Mouse (Mus musculus): Measurements from ENCODE around the gene Stk31. TPM values are rescaled to one million over a fixed set of nuclear protein-coding genes. Genes with fewer than 3 reads are reported as not detected.

The Stk31 gene
- total RNA-seq (2021), result 1 to 10 TPM; 1.5 to 1.7 TPM
- long read RNA-seq, experiment 1, result 0 reads
- long read RNA-seq, experiment 2, partial matches to known transcripts, result 0 of 1 reads
- long read RNA-seq, experiment 2, other reads (novel, unspliced or antisense), result 1 of 1 reads

DNA sequence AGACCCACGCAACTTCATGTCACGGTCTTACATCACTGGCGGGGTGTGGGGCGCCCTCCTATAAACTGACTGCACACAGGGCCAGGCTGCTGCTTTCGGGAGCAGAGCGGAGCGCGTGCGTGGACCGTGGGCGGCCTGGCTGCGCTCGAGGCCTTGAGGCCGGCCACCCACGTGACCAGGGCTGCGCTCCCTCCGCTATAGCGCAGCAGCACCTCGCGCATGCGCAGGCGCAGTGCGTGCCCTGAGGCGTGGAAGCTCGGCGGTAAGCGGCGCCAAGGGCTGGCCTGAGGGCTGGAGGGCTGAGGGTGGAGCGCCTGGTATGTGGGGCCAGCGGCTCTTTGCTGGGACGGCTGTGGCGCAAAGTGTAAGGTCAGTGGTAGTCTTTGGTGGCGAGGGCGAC, at the start of gene Stk31:
Gene Stk31 (plus strand): TSS at position 289 of the 400 bp plus-strand sequence.
- DNase-seq (ENCODE audit: extremely low spot score in 1 of 2, low spot score in 2 of 2), result peak; percentile 25
- no peak within 1 kb of the TSS for H3K4me3 ChIP-seq
- no peak within 1 kb of the TSS for H3K27ac ChIP-seq
- intact Hi-C loops (cut with DNase I), result loop anchor here (5.0 kb wide), 1 partner anchor 338 kb away; no protein-coding TSS in a partner anchor
- TF ChIP-seq CTCF (IDR thresholded peaks at IDR 0.05), result no peak

DNA sequence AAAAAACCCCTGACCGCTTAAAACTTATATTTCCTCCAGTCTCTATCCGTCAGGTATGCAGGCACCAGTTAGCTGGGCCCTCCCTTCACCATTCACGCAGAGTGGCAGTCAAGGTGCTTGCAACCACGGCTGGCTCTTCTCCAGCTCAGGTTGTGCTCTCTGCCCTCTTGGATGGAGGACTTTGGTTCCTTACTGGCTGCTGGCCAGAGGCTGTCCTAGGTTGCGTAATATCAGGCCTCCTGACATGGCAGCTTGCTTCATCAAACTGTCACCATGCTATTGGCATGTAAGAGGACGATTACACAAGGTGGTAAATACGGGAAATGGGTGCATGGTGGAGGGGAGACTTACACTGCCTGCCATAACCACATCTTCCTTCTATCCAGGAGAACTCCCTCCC, 45.6 kb upstream of the Stk31 start:
- intact Hi-C loops (cut with DNase I), result no loop called here
- no peak for TF ChIP-seq CTCF (IDR thresholded peaks at IDR 0.05)
- Histone ChIP-seq H3K4me3 (no peak overlapping the region), H3K27ac (no peak overlapping the region)
- DNase-seq (ENCODE audit: extremely low spot score in 1 of 2, low spot score in 2 of 2), result no peak

DNA sequence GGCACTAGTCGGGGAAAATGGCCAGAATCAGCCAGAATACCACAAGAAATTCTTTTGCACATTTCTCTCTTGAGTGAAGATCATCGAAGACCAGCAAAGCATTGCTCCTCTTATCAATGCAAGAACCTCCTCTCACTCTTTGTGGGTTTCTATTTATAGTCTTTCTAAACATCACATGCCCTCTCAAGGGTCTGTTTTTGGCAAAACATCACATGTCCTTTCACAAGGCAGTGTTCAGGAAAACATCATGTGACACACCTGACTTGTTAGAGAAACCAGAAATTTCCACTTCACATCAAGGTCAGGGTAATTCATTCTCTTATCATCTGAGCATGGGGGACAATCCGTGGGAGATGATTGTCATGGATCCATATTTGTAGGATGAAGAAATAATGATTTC, 40.8 kb upstream of the Stk31 start:
- no peak for TF ChIP-seq CTCF (IDR thresholded peaks at IDR 0.05)
- intact Hi-C loops (cut with DNase I), result no loop called here
- Histone ChIP-seq H3K4me3 (no peak overlapping the region), H3K27ac (no peak overlapping the region)
- DNase-seq (ENCODE audit: extremely low spot score in 1 of 2, low spot score in 2 of 2), result no peak

DNA sequence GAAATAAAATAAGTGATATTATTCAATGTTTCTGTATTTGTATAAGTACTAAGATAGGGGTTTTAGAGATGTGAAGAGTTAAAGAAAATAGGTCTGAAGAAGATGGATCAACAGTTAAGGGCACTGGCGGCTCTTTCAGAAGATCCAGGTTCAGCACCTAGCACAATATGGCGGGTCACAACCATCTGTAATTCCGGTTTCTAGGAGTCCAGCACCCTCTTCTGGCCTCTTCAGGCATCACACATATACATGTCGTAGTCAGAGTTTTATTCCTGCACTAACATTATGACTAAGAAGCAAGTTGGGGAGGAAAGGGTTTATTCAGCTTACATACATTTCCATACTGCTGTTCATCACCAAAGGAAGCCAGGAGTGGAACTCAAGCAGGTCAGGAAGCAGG, 40.2 kb upstream of the Stk31 start:
- H3K27ac ChIP-seq, result no peak overlapping the region
- intact Hi-C loops (cut with DNase I), result no loop called here
- TF ChIP-seq CTCF (IDR thresholded peaks at IDR 0.05), result no peak; the same call in 1 of the 2 replicates

DNA sequence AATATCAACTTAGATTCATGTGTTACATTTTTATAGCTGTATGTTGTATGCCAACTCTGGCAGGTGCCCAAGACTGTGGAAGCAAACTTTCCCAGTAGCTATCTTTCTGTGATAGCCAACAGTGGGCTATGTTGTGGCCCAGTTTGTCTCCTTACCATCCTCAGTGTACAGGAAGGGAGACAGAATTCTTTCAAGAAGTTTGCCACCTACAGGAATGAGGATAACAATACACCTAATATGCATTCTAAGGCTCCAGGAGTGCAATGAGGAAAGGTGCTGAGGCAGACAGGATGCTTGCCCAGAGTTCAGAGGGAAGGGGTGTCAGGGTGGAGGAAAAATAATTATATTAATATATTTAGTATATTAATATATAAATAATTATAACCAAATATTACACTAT, 35.0 kb upstream of the Stk31 start:
- Histone ChIP-seq H3K27ac (no peak overlapping the region), H3K4me3 (no peak overlapping the region)
- intact Hi-C loops (cut with DNase I), result no loop called here
- TF ChIP-seq CTCF (IDR thresholded peaks at IDR 0.05), result peak; percentile 36
- DNase-seq (ENCODE audit: extremely low spot score in 1 of 2, low spot score in 2 of 2), result no peak

More for the DNA sequence above, 40.2 kb upstream of the Stk31 start:
- H3K4me3 ChIP-seq, result no peak overlapping the region
- DNase-seq (ENCODE audit: extremely low spot score in 1 of 2, low spot score in 2 of 2), result no peak

DNA sequence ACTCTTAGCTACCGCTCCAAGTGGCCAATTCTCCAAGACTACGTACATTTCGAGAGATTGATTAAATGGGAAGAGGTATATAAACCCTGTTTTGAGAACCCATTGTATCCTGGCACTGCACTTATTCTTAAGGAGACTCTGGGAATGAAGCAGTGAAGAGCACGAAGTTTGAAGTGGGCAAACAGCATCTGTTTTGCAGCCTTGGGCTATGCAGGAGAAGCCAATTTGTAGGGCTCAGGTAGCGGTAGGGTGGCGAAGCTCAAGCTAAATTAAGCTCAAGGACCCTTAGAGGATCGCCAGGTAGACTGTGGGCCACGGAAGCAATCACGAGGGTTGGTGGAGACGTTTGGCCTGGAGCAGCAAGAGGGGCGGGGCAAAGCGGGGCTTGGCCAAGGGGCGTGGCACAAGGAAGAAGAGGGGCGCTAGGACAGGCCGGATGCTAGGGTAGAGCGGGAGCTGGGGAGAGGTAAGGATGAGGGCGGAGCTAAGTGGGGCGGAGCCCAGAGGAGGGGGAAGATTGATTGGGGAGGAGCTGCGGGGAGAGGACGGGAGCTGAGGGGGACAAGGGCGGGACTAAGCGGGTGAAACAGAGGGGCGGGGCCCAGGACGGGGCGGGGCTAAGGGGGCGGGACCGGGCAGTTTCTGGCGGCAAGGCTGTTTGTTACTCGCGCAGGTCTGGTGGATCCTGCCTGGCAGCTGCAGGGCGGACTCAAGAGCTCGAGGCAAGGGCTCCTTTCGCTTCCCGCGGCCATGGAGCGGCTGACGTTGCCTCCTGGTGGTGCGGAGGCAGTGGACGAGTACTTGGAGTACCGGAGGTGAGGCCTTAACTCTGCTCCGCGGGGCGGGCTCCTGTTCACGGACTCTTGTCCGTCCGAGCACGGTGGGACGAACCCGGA, 28.0 kb upstream of the Stk31 start, which contains the start of gene Fam221a:
Gene Fam221a (plus strand): TSS at position 581 of the 896 bp plus-strand sequence.
- TF ChIP-seq CTCF (IDR thresholded peaks at IDR 0.05), result no peak; the same call in 1 of the 2 replicates
- peak within 1 kb of the TSS; percentile 63 for H3K4me3 ChIP-seq
- H3K27ac ChIP-seq, result no peak within 1 kb of the TSS
- intact Hi-C loops (cut with DNase I), result loop anchor here (2.0 kb wide), 1 partner anchor 49 kb away; the partner anchor contains the start of gene Ccdc126
- peak; percentile 54 to 59 for DNase-seq (ENCODE audit: extremely low spot score in 1 of 2, low spot score in 2 of 2)

DNA sequence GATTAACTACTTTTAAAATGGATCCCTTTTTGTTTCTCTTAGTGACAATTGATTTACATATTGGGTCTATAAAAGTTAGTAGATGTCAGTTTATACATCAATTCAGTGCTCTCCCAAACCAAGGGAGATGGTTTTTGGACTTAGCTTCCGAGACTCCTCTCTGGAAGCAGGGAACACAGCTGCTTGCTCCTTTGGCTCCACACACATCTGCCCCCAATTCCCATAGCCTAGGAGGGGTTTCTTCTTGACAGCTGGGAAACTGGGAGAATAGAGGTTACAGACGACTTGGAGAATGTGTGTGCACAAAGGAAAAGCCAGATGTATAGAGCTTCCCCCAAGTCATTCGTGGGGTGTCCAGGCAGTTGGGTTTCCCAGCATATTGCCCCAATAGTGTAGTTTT, 27.2 kb upstream of the Stk31 start:
- intact Hi-C loops (cut with DNase I), result no loop called here
- no peak for DNase-seq (ENCODE audit: extremely low spot score in 1 of 2, low spot score in 2 of 2)
- Histone ChIP-seq H3K4me3 (peak overlapping the region; percentile 63), H3K27ac (no peak overlapping the region)
- TF ChIP-seq CTCF (IDR thresholded peaks at IDR 0.05), result no peak

DNA sequence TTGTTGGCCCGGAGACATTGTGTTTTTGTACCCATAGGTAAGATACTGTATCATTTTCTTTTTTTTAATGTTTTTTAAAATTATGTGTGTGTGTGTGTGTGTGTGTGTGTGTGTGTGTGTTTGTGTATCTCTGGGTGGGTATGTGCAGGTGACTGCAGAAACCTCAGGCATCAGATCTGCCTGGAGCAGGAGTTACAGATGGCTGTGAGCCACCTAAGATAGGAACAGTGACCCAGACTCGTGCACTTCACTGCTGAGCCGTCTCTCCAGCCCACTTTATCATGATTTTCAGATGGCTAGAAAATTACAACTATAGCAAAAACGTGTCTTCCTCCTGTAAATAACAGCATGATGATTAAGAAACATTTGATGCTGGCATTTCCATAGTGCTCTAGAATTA, 22.7 kb upstream of the Stk31 start:
- no peak overlapping the region for H3K27ac ChIP-seq
- H3K4me3 ChIP-seq, result no peak overlapping the region
- DNase-seq (ENCODE audit: extremely low spot score in 1 of 2, low spot score in 2 of 2), result no peak
- intact Hi-C loops (cut with DNase I), result no loop called here
- no peak for TF ChIP-seq CTCF (IDR thresholded peaks at IDR 0.05)

DNA sequence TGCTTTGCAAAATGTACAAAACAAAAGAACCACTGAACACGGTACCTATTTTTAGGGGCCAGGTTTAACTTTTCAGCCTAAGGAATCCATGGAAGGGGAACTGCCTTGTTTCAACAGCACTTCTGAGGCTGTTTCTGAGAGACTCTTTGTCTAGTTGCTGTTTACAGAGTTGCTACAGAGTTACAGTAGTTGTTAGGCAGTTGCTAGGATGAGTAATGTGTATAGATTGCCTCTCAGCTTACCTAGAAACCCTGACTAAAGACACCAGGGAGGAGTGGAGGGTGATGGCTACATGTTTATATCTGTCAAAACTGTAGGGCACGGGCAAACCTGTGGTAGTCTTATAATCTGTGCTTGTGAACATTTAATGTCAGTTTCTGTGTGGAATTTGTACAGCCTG, 21.5 kb upstream of the Stk31 start:
- DNase-seq (ENCODE audit: extremely low spot score in 1 of 2, low spot score in 2 of 2), result no peak
- intact Hi-C loops (cut with DNase I), result no loop called here
- H3K27ac ChIP-seq, result no peak overlapping the region
- no peak for TF ChIP-seq CTCF (IDR thresholded peaks at IDR 0.05)
- H3K4me3 ChIP-seq, result no peak overlapping the region

DNA sequence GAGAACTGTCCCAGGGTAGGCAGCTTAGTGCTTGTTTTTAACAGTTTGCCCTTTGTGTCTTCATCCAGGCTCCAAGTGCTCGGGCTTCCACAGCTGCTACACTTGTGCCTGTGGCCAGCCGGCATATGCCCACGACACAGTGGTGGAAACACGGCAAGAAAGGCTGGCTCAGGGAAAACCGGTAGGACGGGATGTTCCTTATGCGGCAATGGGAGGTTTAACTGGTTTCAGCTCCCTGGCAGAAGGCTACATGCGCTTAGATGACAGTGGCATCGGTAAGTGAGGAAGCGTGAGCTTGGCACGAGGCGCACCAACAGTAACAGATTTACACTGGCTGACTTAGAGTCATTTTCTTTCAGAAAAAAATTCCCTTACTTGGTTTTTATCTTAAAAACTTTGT, 17.1 kb upstream of the Stk31 start:
- intact Hi-C loops (cut with DNase I), result no loop called here
- H3K4me3 ChIP-seq, result no peak overlapping the region
- TF ChIP-seq CTCF (IDR thresholded peaks at IDR 0.05), result no peak
- no peak for DNase-seq (ENCODE audit: extremely low spot score in 1 of 2, low spot score in 2 of 2)
- H3K27ac ChIP-seq, result no peak overlapping the region

DNA sequence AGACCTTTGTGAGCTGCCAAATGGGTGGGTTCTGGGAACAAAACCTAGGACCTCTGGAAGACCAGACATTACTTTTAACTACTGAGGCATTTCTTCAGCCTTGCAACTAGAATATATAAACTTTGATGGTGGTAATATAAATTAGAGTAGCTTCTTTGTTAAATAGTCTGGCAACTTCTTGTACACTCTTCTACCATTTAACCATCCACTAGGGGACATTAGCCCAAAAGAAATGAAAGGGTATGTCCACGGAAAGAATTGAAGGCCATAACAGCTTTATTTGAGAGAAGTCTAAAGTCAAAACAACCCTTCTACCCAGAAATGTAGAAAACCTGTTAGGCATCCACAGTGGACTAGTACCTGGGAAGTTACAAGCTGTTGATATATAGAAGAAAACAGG, 1.1 kb upstream of the Stk31 start:
- no peak for DNase-seq (ENCODE audit: extremely low spot score in 1 of 2, low spot score in 2 of 2)
- peak; percentile 41 for TF ChIP-seq CTCF (IDR thresholded peaks at IDR 0.05)
- Histone ChIP-seq H3K4me3 (no peak overlapping the region), H3K27ac (no peak overlapping the region)
- intact Hi-C loops (cut with DNase I), result no loop called here

DNA sequence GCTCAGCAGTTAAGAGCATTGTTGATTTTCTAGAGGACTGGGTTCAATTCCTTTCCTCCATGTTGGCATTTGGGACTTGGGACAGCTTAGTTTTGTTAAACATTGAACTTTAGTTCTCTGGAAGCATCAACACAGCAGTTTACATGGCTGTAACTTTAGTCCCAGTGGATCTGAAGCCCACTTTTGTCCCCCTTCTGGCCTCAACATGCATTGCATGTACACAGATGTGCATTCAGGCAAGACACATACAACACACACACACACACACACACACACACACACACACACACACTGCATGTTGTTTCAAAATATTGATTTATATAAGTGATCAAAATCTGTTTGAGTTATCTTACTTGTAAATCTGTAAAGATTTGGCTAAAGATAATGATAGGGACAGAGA, 2.1 kb downstream of the Stk31 start:
- Histone ChIP-seq H3K4me3 (no peak overlapping the region), H3K27ac (no peak overlapping the region)
- TF ChIP-seq CTCF (IDR thresholded peaks at IDR 0.05), result peak; percentile 18
- intact Hi-C loops (cut with DNase I), result loop anchor here (1.0 to 5.0 kb wide), 2 partner anchors 78 to 340 kb away; partner anchors contain the start of gene Ccdc126
- DNase-seq (ENCODE audit: extremely low spot score in 1 of 2, low spot score in 2 of 2), result no peak

Data from left cerebral cortex, adult 2 months (tissue).